Mouse (Mus musculus) spleen, adult 18-20 months (tissue): ENCODE data around the gene Megf8.
"Not testable (repeated sequence)": the region's sequence is repeated elsewhere in the genome, so short reads cannot be mapped to it uniquely, and the experiment has no call there.

Experiments
- DNase-seq, 2 experiments: peaks; one replicate each; pipeline ENCODE4 v3.0.0; 2022; ENCODE audit warnings: mixed read lengths in 2 of 2

Gene Megf8

DNA sequence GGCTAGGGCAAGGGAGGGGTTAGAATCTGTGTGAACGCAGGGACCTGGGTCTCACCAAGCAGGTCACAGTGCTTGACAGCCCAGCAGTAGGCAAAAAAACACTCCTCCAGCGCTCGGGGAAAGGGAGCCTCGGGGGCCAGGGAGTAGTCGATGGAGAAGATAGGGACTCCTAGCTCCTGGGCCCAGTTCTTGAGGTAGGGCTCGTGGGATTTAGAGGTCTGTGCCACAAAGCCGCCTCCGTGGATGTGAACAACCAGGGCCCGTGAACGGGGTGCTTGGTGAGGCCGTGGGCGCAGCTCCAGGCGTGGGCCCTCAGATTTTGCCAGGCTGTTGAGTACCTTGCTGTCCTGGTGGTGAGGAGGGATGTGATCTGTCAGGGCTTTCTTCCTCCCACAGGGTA is 67.4 kb downstream of the Megf8 start:
- DNase-seq, result no peak

GRCm38 (mm10) chr7:25384818-25385217 is 67.9 kb downstream of the Megf8 start:
- peak; percentile 31 to 39 for DNase-seq

DNA sequence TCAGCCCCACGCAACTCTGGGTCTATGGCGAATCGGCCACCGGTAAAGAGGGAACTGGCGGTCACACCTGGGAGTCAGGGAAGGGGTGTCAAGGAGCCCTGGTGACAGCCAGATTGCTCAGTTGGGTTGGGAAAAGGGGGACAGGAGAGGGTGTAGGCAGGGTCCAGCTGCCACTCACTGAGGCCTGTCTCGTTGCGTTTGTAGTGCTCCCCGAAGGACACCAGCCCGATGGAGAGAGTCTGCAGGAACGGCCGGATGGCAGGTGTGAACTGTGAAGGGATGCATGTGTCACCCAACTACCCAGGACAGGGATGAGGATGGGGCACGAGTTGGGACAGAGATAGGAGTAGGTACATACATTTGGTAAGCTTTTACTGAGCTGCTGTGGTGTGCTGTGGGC is 68.3 kb downstream of the Megf8 start:
- DNase-seq, result no peak

DNA sequence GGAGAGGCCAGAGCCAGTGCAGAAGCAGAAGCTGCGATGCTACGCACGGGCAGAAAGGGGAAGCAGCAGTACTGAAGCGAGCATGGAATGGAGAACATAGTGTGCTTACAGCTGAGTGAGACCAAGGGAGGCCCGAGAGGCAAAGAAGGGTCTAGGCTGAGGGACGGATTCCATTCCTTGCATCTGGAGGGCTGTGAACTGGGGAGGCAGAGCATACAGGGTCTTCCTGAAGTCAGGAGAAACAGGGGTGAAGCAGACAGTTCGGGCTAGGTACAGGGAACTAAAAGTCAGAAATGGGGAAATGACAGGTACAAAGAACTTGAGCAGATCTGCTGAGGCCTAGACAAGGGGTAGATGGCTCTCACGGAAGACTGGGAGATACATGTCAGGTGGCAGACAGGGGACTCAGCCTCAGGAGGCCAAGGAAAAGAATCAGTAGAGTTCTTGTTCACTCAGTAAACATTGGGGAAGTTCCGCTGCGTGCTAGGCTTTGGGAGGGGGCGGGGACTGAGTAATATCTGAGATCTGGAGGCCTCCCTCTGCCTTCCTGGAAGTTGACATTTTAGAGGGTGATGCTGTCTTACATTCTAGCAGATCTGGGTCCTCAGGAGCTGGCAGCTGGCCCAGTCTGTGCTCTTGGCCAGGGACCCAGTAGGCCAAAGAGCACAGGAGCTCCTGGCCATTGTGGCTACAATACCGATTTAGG is 69.0 kb downstream of the Megf8 start:
- peak; percentile 57 to 61 for DNase-seq

DNA sequence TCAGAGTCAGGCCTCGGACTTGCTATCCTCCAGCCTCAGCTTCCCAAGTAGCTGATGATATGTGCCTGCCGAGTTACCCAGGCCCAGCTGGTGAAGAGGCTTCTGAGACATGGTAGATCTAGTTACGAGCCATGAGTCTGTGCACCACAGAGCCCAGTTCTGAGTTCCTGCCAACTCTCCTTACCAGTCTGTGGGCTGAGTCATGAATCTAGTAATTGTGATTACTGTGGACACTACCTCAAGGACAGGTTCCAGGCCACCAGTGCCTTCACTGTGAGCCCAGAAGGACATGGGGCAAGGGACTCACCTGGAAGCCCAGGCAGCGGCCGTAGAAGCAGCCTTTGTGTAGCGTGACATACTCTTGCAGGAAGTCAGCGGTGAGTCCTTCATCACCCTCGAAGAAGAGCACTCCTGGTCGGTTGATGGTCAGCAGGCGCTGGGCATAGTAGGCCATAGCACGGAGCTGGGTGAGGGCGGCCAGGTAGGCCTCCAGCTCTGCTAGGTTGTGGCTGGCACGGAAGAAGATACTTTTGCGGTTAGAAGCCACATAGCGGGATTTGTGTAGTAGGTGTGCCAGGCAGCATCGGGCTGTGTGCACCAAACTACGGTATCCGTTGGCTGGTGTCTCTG is 71.0 kb downstream of the Megf8 start:
- no peak for DNase-seq

DNA sequence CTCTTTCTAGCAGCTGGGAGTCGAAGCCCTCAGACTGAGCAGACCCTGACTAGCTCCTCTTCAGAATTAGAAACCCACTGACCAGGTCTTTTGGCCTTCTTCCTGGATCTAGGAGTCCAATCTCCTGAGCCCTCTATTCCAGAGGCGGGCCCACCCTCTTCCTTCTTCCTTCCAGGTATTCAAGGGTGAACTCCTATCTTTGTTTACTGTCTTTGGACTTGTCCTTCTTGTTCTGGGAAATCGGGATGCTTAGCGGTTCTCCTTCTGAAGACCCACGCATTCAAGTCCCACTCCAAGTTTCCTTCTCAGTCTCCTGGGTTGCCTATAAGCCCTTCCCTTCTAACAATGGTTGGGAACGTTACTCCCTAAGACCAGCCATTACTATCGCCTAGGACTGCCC is 72.0 kb downstream of the Megf8 start:
- DNase-seq, result no peak

DNA sequence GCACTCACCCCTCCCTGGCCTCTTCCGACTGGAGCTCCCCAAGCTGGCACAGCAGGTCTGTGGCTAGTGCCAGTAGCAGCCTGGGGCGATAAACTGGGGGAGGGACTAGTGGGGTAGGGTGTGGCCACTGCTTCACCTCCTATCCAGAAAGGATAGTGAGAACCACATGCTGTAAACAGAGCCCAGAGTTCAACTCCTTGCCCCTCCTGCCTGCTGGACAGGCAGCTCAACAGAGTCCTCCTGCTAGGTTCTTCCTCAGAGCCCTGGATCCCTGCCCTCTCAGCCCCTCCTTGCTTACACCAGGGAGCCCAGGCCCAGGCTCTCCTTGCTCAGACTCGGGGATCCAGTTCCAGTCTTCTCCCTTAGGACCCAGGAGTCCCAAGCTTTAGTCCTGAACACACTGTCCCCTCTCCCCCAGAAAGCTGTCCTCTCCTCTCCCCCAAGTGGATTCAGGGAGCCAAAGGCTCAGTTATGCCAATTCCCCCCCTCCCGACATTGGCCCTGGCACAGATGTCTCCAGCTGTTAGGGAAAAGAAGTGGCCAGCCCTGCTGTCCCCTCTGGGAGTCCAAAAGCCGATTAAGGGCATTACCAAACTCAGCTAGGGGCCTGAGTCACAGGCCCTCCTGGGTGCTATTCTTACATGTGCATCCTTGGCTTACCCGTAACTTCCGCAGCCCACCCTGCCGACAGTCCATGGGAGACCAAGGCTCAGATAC is 73.2 kb downstream of the Megf8 start:
- DNase-seq, result no peak

GRCm38 (mm10) chr7:25390986-25391385 is 74.0 kb downstream of the Megf8 start:
- DNase-seq, result no peak

GRCm38 (mm10) chr7:25391856-25392453 is 75.0 kb downstream of the Megf8 start:
- DNase-seq, result no peak

GRCm38 (mm10) chr7:25392851-25393250 is 75.9 kb downstream of the Megf8 start:
- no peak for DNase-seq

- no peak for DNase-seq
These were observed 76.7 kb downstream of the Megf8 start for GRCm38 (mm10) chr7:25393451-25394210.

- DNase-seq, result no peak
These were observed 77.8 kb downstream of the Megf8 start for GRCm38 (mm10) chr7:25394754-25395153.

DNA sequence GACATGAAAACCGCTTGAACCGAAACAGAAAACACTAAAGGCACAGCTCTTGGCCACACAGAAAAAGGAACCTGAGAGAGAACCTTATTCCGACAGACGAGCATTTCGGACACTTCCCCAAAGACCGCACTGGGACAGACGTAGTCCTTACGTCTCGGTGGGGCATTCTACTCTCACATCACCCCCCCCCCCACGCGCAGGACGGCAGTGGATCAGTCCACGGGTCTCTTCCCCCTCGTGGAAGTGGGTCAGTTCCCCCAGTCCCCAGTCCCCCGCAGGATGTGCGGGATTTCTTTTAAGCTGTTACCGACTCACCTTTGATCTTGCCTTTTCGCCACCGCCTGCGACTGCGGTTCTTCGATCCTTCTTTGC is 78.2 kb downstream of the Megf8 start:
- no peak for DNase-seq

GRCm38 (mm10) chr7:25395558-25396521 is 78.9 kb downstream of the Megf8 start:
- DNase-seq, result peak; percentile 87 to 92

DNA sequence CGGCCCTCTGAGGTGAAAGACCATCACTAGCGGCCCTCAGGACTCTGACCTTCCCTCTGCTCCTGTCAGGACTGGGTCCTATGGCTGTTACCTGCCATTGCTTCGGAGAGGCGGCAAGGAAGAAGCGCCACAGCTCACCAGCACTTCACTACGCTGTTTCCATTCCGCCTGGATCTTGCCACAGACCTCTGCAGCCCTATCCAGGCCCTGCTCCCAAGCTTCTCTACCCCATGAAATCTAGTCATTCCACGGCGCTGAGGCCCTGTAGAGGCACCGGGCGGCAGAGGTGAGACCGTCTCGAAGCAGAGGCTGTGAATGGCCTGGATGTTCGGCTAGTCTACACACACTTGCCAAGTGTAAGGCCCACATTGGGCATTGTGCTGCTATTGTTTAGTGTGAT is 79.7 kb downstream of the Megf8 start:
- no peak for DNase-seq

GRCm38 (mm10) chr7:25398610-25399009 is 81.6 kb downstream of the Megf8 start, which contains the start of gene Lipe:
TSS of gene Lipe (minus strand) at chr7:25398710.
- DNase-seq, result no peak

DNA sequence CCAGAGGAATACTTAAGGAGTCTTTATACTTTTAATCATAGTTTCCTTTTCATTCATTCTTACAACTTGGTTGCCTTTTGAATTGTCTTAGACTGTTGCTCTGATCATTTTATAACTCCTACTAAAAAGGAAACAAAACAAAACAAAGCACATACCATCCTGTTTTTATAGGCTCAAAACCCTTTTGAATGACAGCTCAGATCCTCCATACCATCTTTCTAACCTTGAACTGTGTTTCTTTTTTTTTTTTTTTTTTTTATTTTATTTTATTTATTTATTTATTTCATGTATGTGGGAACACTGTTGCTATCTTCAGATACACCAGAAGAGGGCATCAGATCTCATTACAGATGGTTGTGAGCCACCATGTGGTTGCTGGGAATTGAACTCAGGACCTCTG is 82.1 kb downstream of the Megf8 start:
- not testable (repeated sequence) for DNase-seq

GRCm38 (mm10) chr7:25401551-25401950 is 84.6 kb downstream of the Megf8 start:
- DNase-seq, result no peak

GRCm38 (mm10) chr7:25401986-25402385 is 85.0 kb downstream of the Megf8 start:
- no peak for DNase-seq

GRCm38 (mm10) chr7:25402671-25403101 is 85.7 kb downstream of the Megf8 start:
- no peak for DNase-seq

DNA sequence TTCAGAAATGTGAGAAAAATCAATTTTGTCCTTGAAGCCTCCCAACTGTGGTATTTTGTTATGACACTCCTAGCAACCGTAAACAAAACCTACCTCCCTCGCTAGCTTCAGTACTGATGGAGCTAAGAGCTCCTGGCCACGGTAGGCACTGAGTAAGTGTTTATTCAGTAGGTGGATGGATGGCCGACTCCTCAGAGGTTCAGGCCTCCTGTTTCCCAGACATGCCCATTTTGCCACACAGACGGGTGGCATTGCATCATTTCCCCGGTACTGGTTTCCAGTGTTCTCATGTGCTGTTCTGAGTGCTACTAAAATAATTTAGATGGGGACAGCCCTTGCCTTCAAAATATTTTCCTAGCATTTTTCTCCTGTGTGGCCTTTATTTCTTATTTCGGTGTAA is 89.5 kb downstream of the Megf8 start:
- no peak for DNase-seq
